Mouse (Mus musculus) stomach, postnatal 0 days (tissue): ENCODE results near the gene Ifitm1. TPM values are rescaled to one million over a fixed set of nuclear protein-coding genes. Genes with fewer than 3 reads are reported as not detected.
A peak's percentile ranks its signal among the peaks of the same experiment; 100 is the strongest.

Experiments used
- ATAC-seq: fragments of 200-750 bp; cut with Nextera tagmentation; 2 replicates; pipeline ENCODE4 v1.8.0; 2017; ENCODE audit not compliant: low FRiP score, low TSS enrichment
- DNase-seq: peaks from one replicate; pipeline ENCODE4 v3.0.0-alpha.2; 2016; ENCODE audit warnings: low spot score
- H3K27ac ChIP-seq: fragments of 300-500 bp; sonication (generic); replicated peaks from 2 replicates; pipeline ENCODE4 v1.5.1; 2014; ENCODE audit warnings: mild to moderate bottlenecking, control low read depth
- H3K27me3 ChIP-seq: fragments of 300-500 bp; sonication (generic); 2 replicates; pipeline ENCODE4 v1.6.1; 2014; ENCODE audit warnings: low read length; ENCODE audit not compliant: control insufficient read depth, insufficient read depth
- H3K36me3 ChIP-seq: fragments of 300-500 bp; sonication (generic); 2 replicates; pipeline ENCODE4 v1.6.1; 2014; ENCODE audit warnings: low read length, mixed read lengths; ENCODE audit not compliant: control insufficient read depth, insufficient read depth
- H3K4me1 ChIP-seq: fragments of 300-500 bp; sonication (generic); replicated peaks from 2 replicates; pipeline ENCODE4 v1.6.1; 2014; ENCODE audit warnings: antibody characterized with exemption; ENCODE audit not compliant: control insufficient read depth, insufficient read depth
- H3K4me2 ChIP-seq: fragments of 300-500 bp; sonication (generic); replicated peaks from 2 replicates; pipeline ENCODE4 v1.6.1; 2014; ENCODE audit warnings: low read depth, mild to moderate bottlenecking, control low read depth, moderate library complexity
- H3K4me3 ChIP-seq: fragments of 300-500 bp; sonication (generic); 2 replicates; pipeline ENCODE4 v1.5.1; 2014; ENCODE audit warnings: low read depth, low read length, control low read depth
- H3K9ac ChIP-seq: fragments of 300-500 bp; sonication (generic); 2 replicates; pipeline ENCODE4 v1.6.1; 2014; ENCODE audit warnings: mild to moderate bottlenecking, low read length, control low read depth, mixed read lengths
- H3K9me3 ChIP-seq: fragments of 300-500 bp; sonication (generic); 2 replicates; pipeline ENCODE4 v1.6.1; 2016; ENCODE audit warnings: low read length; ENCODE audit not compliant: control insufficient read depth
- CTCF ChIP-seq: IDR thresholded peaks from 2 replicates; pipeline ENCODE4 v1.5.1; 2016; ENCODE audit warnings: antibody characterized with exemption, low read depth, mild to moderate bottlenecking, moderate library complexity
- EP300 ChIP-seq: optimal IDR thresholded peaks from 2 replicates; pipeline ENCODE3; 2016; ENCODE audit warnings: antibody characterized with exemption
- WGBS: fragments of 180-500 bp; shearing (Covaris S2); extraction: QIAGEN DNeasy Blood & Tissue Kit; methylation state at CpG from one replicate; pipeline ENCODE4 v1.1.7; 2014; 5-methylcytosine and 5-hydroxymethylcytosine counted together
- polyA plus RNA-seq: library from polyadenylated mRNA; unstranded; fragments of >200 nt; fragmentation: Nextera tagmentation; extraction: Ambion mirVana; gene quantifications from 2 replicates; pipeline ENCODE4 v1.2.1, GENCODE M21; 2015

The Ifitm1 gene
- polyA plus RNA-seq, result 162 and 173 TPM in 2 replicates

DNA sequence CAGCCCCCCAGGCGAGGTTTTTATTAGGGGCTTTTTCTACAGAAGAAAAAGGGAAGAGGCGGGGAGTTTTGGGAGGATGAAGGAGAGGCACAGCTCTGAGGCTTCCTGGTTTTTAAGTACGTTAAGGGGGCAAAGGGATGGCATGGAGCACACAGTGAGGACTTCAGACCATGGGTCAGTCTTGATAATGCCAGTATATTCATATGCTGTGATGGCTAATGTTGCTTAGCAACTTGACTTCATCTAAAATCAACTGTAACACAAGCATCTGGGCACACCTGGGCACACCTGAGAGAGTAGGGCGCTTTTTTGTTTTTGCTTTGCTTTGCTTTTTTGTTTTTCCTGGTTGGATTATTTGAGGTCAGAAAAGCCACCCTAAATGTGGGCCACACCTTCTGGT lies at the start of gene Ifitm1:
Gene Ifitm1 (plus strand): TSS at position 301 of the 400 bp plus-strand sequence.
- Histone ChIP-seq H3K9me3 (no peaks in the 10 kb centered on the region), H3K9ac (0 out of 2 replicates have a peak within 1 kb of the TSS, but pooled peaks have one; percentile 27), H3K27me3 (no peaks in the 10 kb centered on the region), H3K36me3 (no peaks in the 10 kb centered on the region), H3K4me3 (peak within 1 kb of the TSS; percentile 30; the same call in 1 of the 2 replicates), H3K4me1 (peaks cover 13% of the 10 kb centered on the region), H3K27ac (peak within 1 kb of the TSS; percentile 83), H3K4me2 (peak within 1 kb of the TSS; percentile 50)
- TF ChIP-seq CTCF, result no peak
- no peak for TF ChIP-seq EP300
- ATAC-seq, result no peak
- DNase-seq, result no peak
- WGBS, result 84% methylated on average over 4 of the region's 4 CpGs

DNA sequence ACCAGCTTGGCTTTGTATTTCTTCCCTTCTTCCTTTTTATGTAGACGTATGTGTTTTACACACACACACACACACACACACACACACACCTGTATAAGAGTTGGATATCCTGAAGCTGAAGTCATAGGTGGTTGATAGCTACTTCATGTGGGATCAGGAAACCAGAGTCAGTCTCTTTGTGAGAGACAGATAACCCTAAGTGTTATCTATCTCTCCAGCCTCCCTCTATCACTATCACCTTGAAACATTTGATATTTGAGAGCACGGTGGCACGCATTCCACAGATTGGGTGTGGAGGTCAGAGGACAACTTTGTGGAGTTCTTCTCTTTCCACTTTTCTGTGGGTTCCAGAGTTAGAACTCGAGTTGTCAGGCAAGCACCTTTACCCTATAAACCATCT lies 47.1 kb upstream of the Ifitm1 start:
- no peak for DNase-seq
- Histone ChIP-seq H3K9me3 (no peaks in the 10 kb centered on the region), H3K9ac (no peak overlapping the region), H3K27me3 (peaks cover 12% of the 10 kb centered on the region; the same call in 1 of the 2 replicates), H3K36me3 (no peaks in the 10 kb centered on the region), H3K4me1 (0 out of 2 replicates have a peak, but pooled peaks cover 2% of the 10 kb centered on the region), H3K4me2 (no peak overlapping the region), H3K27ac (no peak overlapping the region), H3K4me3 (no peak overlapping the region)
- ATAC-seq, result no peak
- 52% methylated on average over 4 of the region's 4 CpGs for WGBS
- TF ChIP-seq CTCF (no peak), EP300 (no peak)

DNA sequence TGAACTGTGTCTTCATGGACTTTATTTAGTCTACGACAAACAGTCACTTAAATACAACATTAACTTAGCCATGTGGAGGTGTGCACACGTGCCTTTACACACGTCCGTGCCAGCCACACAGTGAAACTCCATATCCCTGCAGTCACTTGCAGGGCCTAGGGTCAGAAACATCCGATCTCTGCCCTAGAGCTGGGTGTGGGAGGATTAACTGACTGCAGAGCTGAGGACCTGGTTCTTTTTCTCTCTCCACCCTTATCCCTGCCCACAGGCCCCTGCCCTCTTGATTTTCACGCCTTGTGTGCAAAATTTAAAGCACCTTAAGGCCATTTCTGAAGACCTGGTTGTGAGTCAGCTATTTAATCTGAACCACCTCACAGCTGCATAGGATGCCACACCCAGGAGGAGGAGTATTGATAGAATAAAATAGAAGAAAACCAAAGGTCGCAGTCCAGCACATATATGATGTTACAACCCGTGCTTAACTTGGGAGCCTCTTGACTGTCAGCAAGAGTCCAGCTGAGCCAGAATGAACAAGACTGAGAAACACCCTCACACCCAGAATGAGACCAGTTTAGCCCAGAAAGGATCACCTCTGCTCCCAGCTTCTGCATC lies 46.5 kb upstream of the Ifitm1 start, which contains the start of gene Nlrp6:
Gene Nlrp6 (plus strand): TSS at position 485 of the 612 bp plus-strand sequence.
- ATAC-seq (peak; percentile 58), DNase-seq (no peak)
- Histone ChIP-seq H3K36me3 (no peaks in the 10 kb centered on the region), H3K27me3 (peaks cover 12% of the 10 kb centered on the region; the same call in 1 of the 2 replicates), H3K4me3 (no peak within 1 kb of the TSS), H3K4me1 (0 out of 2 replicates have a peak, but pooled peaks cover 2% of the 10 kb centered on the region), H3K27ac (no peak within 1 kb of the TSS), H3K9ac (no peak within 1 kb of the TSS), H3K9me3 (no peaks in the 10 kb centered on the region), H3K4me2 (no peak within 1 kb of the TSS)
- 51% methylated on average over 8 of the region's 8 CpGs for WGBS
- TF ChIP-seq CTCF (no peak), EP300 (no peak)

DNA sequence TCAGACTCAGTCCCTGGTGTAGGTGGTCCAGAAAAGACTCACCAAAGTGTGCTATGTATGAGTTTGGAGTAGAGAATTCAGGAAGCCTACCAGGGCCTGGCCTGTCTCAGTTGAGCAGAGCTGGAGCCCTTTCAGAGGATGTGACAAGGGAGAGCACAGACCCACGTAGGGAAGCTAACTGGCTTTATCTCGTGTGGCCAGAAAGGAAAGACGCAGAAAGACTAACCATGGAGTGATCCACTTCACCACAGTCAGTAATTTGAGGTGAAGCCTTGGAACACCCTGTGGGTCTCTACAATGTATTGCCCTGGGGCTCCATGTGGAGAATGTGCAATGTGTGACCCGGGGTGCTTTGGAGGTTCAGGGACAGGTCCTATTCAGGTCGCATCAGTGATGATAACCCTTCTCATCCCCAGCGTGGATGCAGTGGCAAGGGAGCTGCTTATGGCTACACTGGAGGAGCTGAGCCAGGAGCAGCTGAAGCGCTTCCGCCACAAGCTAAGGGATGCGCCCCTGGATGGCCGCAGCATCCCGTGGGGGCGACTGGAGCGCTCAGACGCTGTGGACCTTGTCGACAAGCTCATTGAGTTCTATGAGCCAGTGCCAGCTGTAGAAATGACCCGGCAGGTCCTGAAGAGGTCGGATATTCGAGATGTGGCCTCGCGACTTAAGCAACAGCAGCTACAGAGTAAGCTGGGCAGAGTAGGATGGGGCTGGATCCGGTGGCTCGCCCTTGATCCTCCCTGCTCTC lies 45.6 kb upstream of the Ifitm1 start:
- 0 out of 2 replicates have a peak, but pooled peaks cover 2% of the 10 kb centered on the region for H3K4me1 ChIP-seq
- no peak overlapping the region for H3K4me3 ChIP-seq
- H3K9me3 ChIP-seq, result no peaks in the 10 kb centered on the region
- ATAC-seq (no peak), DNase-seq (no peak)
- no peak overlapping the region for H3K9ac ChIP-seq
- TF ChIP-seq CTCF, result no peak
- no peak for TF ChIP-seq EP300
- peaks cover 12% of the 10 kb centered on the region; the same call in 1 of the 2 replicates for H3K27me3 ChIP-seq
- H3K4me2 ChIP-seq, result no peak overlapping the region
- H3K36me3 ChIP-seq, result no peaks in the 10 kb centered on the region
- WGBS, result 34% methylated on average over 22 of the region's 22 CpGs
- no peak overlapping the region for H3K27ac ChIP-seq

DNA sequence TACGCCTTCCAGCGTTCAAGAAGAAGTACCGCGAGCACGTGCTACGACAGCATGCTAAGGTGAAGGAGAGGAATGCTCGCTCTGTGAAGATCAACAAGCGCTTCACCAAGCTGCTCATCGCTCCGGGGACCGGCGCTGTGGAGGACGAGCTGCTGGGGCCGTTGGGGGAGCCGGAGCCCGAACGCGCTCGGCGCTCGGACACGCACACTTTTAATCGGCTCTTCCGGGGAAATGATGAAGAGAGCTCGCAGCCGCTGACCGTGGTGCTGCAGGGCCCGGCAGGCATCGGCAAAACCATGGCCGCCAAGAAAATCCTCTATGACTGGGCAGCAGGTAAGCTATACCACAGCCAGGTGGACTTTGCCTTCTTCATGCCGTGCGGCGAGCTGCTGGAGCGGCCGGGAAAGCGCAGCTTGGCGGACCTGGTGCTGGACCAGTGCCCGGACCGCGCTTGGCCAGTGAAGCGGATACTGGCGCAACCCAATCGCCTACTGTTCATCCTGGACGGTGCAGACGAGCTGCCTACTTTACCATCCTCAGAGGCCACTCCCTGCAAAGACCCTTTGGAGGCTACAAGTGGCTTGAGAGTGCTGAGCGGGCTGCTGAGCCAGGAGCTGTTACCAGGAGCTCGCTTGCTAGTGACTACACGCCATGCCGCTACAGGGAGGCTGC lies 44.5 kb upstream of the Ifitm1 start:
- ATAC-seq, result peak; percentile 54
- WGBS, result 1% methylated on average over 49 of the region's 49 CpGs

More for the DNA sequence above, 44.5 kb upstream of the Ifitm1 start:
- Histone ChIP-seq H3K27me3 (peaks cover 12% of the 10 kb centered on the region; the same call in 1 of the 2 replicates), H3K4me3 (peak overlapping the region; percentile 39), H3K27ac (no peak overlapping the region), H3K9ac (peak overlapping the region; percentile 18; the same call in 1 of the 2 replicates), H3K9me3 (no peaks in the 10 kb centered on the region), H3K4me2 (peak overlapping the region; percentile 59), H3K4me1 (0 out of 2 replicates have a peak, but pooled peaks cover 2% of the 10 kb centered on the region), H3K36me3 (no peaks in the 10 kb centered on the region)
- TF ChIP-seq CTCF (no peak), EP300 (no peak)
- DNase-seq, result peak; percentile 74
